Mouse (Mus musculus): ENCODE measurements around the gene Olfr143.

Gene Olfr143

GRCm38 (mm10) chr9:38252474-38252873, at the start of gene Olfr143:
Gene Olfr143 (plus strand): TSS chr9:38252774.
- no peak for DNase-seq (ENCODE audit: extremely low read depth, low read depth)

- DNase-seq (ENCODE audit: extremely low read depth, low read depth), result no peak
Observed at GRCm38 (mm10) chr9:38208065-38208464, 44.5 kb upstream of the Olfr143 start, which contains the start of gene Olfr893. Gene Olfr893 (plus strand): TSS chr9:38208365.

- no peak for DNase-seq (ENCODE audit: extremely low read depth, low read depth)
Observed at GRCm38 (mm10) chr9:38217755-38218154, 34.8 kb upstream of the Olfr143 start, which contains the start of gene Olfr894. Gene Olfr894 (plus strand): TSS chr9:38218055.

- no peak for DNase-seq (ENCODE audit: extremely low read depth, low read depth)
Observed at GRCm38 (mm10) chr9:38267551-38267950, 15.0 kb downstream of the Olfr143 start, which contains the start of gene Olfr895. Gene Olfr895 (plus strand): TSS chr9:38267851.

- DNase-seq (ENCODE audit: extremely low read depth, low read depth), result no peak
Observed at GRCm38 (mm10) chr9:38290807-38291206, 38.2 kb downstream of the Olfr143 start, which contains the start of gene Olfr896-ps1. Gene Olfr896-ps1 (plus strand): TSS chr9:38291107.

All from MEL-GATA-1-ER (cell line).